Comparison of ENCODE assay signal across 26 mouse cellular contexts in the genomic region with DNA sequence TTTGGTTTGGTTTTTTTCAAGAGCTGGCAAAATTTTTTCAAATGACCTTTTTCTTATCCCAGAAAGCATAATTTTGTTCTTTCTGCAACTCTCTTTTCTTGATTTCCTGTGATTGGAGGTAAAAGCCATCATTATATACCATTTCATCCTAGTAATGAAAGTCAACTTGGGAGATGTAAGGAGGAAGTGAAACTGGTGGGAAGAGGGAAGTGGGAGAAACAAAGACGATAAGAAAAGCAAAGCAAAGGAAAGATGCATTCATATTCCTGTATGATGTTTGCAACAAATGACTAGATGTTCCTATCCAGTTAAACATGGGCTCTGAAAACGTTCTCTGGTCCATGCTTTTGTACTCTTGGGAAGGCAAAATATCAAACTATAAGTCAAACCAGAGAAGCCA. TPM values are rescaled to one million over a fixed set of nuclear protein-coding genes. Genes with fewer than 3 reads are reported as not detected.
DNase-seq lines count a peak whose midpoint lies in the region; ATAC-seq and TF ChIP-seq lines count a peak whose summit lies in the region.
"Had no signal": no experiment of that assay in that cellular context is flagged by ENCODE, and none has a peak within 500 bp of the region (broad histone marks: within the 10 kb centered on the region; RNA-seq: fewer than 3 reads in every experiment).

No protein-coding gene starts in this region.

- H3K27me3 ChIP-seq in CH12.LX (replicated peaks) = no peaks in the 10 kb centered on the region
- H3K27me3 ChIP-seq in limb, embryonic 10.5 days (ENCODE audit: low read depth, poor library complexity, severe bottlenecking) = no peaks in the 10 kb centered on the region
- H3K27me3 ChIP-seq: Patski had no signal

- no peak overlapping the region for H3K27ac ChIP-seq in CH12.LX (ENCODE audit: insufficient read depth, low read depth)
- H3K27ac ChIP-seq in left cerebral cortex, adult 2 months = no peak overlapping the region
- H3K27ac ChIP-seq in limb, embryonic 10.5 days = no peak overlapping the region

- in situ Hi-C loops in CH12.LX (cut with MboI; ENCODE audit: low pct_ligation_motif_present, low pct_unique_long_range_greater_than_20kb, low sequenced_read_pairs) = no loop called here

- TF ChIP-seq EP300 in CH12.LX (IDR thresholded peaks at IDR 0.05; ENCODE audit: low read length) = peak; percentile 89

- H3K9ac ChIP-seq in CH12.LX (ENCODE audit: insufficient read depth, low read depth) = no peak overlapping the region

- ATAC-seq in granulocyte monocyte progenitor cell, adult 5-6 weeks (replicated peaks; ENCODE audit: poor library complexity, severe bottlenecking) = peak; percentile 56
- peak; percentile 64 for ATAC-seq in megakaryocyte, adult 5-6 weeks (ENCODE audit: poor library complexity, severe bottlenecking)
- peak; percentile 42 for ATAC-seq in megakaryocyte progenitor cell, adult 5-6 weeks (replicated peaks; ENCODE audit: poor library complexity)
- ATAC-seq: activated CD4-positive, CD25-positive, alpha-beta regulatory T cell, adult 4 months; CD4-positive, CD25-positive, alpha-beta regulatory T cell, adult 4 months; Patski had no signal

- no peak for TF ChIP-seq POLR2A in CH12.LX (IDR thresholded peaks at IDR 0.05; ENCODE audit: low read depth, low read length)

- 67% methylated on average over 2 of the region's 2 CpGs for WGBS in limb, embryonic 10.5 days

- H3K36me3 ChIP-seq in CH12.LX (replicated peaks in 1 of 2; ENCODE audit: control insufficient read depth in 1 of 2, insufficient read depth in 1 of 2, low read length in 1 of 2) = peaks cover 2% of the 10 kb centered on the region in 2 experiments
- no peaks in the 10 kb centered on the region for H3K36me3 ChIP-seq in limb, embryonic 10.5 days
- H3K36me3 ChIP-seq: G1E had no signal

- no peak for TF ChIP-seq RAD21 in CH12.LX (IDR thresholded peaks at IDR 0.05; ENCODE audit: low read depth, low read length)

- H3K4me1 ChIP-seq in CH12.LX (ENCODE audit: control insufficient read depth in 1 of 2, insufficient read depth in 2 of 2) = peaks cover 6 to 11% of the 10 kb centered on the region in 2 experiments; a peak in 3 of 4 replicates
- H3K4me1 ChIP-seq in limb, embryonic 10.5 days = no peaks in the 10 kb centered on the region

- intact Hi-C loops in left cerebral cortex, postnatal 25 days (cut with DNase I) = no loop called here
- intact Hi-C loops in left cerebral cortex, adult 2 months (cut with DNase I) = no loop called here

- dilution Hi-C loops in CH12.LX (cut with MboI; ENCODE audit: extremely low pct_ligation_motif_present, extremely low pct_unique_long_range_greater_than_20kb, low sequenced_read_pairs) = no loop called here

- no peaks in the 10 kb centered on the region for H3K9me3 ChIP-seq in CH12.LX (replicated peaks; ENCODE audit: low read length)
- H3K9me3 ChIP-seq in limb, embryonic 10.5 days (replicated peaks) = no peaks in the 10 kb centered on the region
- H3K9me3 ChIP-seq: G1E had no signal

- no peak for DNase-seq in CH12.LX (ENCODE audit: extremely low read depth)
- no peak for DNase-seq in Muller cell, postnatal 12 days (ENCODE audit: inconsistent ontology term)
- no peak for DNase-seq in left cerebral cortex, postnatal 25 days (ENCODE audit: low spot score in 2 of 2)
- DNase-seq in left cerebral cortex, adult 2 months (ENCODE audit: extremely low spot score in 1 of 2, low spot score in 2 of 2) = no peak
- no peak for DNase-seq in limb, embryonic 10.5 days (ENCODE audit: low spot score)
- DNase-seq: adrenal gland, adult 2 months; adrenal gland, adult 8-10 months; adrenal gland, postnatal 10 days; adrenal gland, postnatal 14 days; adrenal gland, postnatal 25 days; adrenal gland, postnatal 36 days; B cell, adult 2 months; cerebellum, adult 11 months; cerebellum, adult 11-12 months; cerebellum, adult 18-20 months; cerebellum, adult 2 months had no signal

- H3K4me3 ChIP-seq in CH12.LX (replicated peaks in 1 of 3; ENCODE audit: low read depth in 2 of 3, low read length in 2 of 3, poor library complexity in 1 of 3) = no peak overlapping the region
- H3K4me3 ChIP-seq in left cerebral cortex, adult 2 months = no peak overlapping the region
- H3K4me3 ChIP-seq in limb, embryonic 10.5 days = no peak overlapping the region

- H3K79me2 ChIP-seq in CH12.LX (replicated peaks; ENCODE audit: control insufficient read depth, extremely low read depth, insufficient read depth, poor library complexity, severe bottlenecking) = no peaks in the 10 kb centered on the region

- H3K4me2 ChIP-seq in CH12.LX (ENCODE audit: insufficient read depth, low read depth, poor library complexity, severe bottlenecking) = no peak overlapping the region

- TF ChIP-seq CTCF in CH12.LX (conservative IDR thresholded peaks at IDR 0.05 in 1 of 2, IDR thresholded peaks at IDR 0.05 in 1 of 2; ENCODE audit: low read depth in 2 of 2, low read length in 2 of 2) = no peak
- TF ChIP-seq CTCF in left cerebral cortex, adult 2 months (IDR thresholded peaks at IDR 0.05) = no peak

TF ChIP-seq in CH12.LX, 34 proteins besides CTCF, POLR2A, EP300 and RAD21:
- TF ChIP-seq TCF12 (IDR thresholded peaks at IDR 0.05; ENCODE audit: low read depth, low read length) = no peak
- TF ChIP-seq E2F4 (IDR thresholded peaks at IDR 0.05; ENCODE audit: insufficient replicate concordance, low read depth, low read length) = no peak
- no peak for TF ChIP-seq PAX5 (IDR thresholded peaks at IDR 0.05; ENCODE audit: low read length)
- TF ChIP-seq UBTF (IDR thresholded peaks at IDR 0.05; ENCODE audit: low read depth, low read length) = no peak
- peak; percentile 80 for TF ChIP-seq IRF4 (IDR thresholded peaks at IDR 0.05; ENCODE audit: low read depth, low read length)
- no peak for TF ChIP-seq CHD2 (IDR thresholded peaks at IDR 0.05; ENCODE audit: low read length)
- no peak for TF ChIP-seq SMC3 (IDR thresholded peaks at IDR 0.05; ENCODE audit: low read depth, low read length)

RNA-seq across cellular contexts. Expression of a gene that starts 54.2 kb away (rescaled TPM):
- total RNA-seq in CH12.LX (2012; rRNA removed) (2.1 and 3.0 TPM in 2 replicates), CH12.LX (2014; rRNA removed) (5.9 and 6.5 TPM in 2 replicates)
- polyA plus RNA-seq in CH12.LX (2012; ENCODE audit: insufficient read length, low read depth) = 12.2 and 12.5 TPM in 2 replicates
- total RNA-seq in granulocyte monocyte progenitor cell, adult 5-6 weeks (2014; fragmentation: Nextera tagmentation) = not detected in 2 replicates
- total RNA-seq in granulocyte monocyte progenitor cell, adult 5-6 weeks (2017) = not detected in 2 replicates
- not detected in 2 replicates for total RNA-seq in megakaryocyte, adult 5-6 weeks (2015)
- not detected in 2 replicates for total RNA-seq in megakaryocyte, adult 5-6 weeks (2017)
- total RNA-seq in megakaryocyte progenitor cell, adult 5-6 weeks (2015) = not detected in 2 replicates
- total RNA-seq in megakaryocyte progenitor cell, adult 5-6 weeks (2017) = not detected in 2 replicates
- total RNA-seq in left cerebral cortex, postnatal 25 days (2021) = 1 to 10 TPM in 1 of 2 experiments, under 1 TPM in 1; 0.98 to 1.4 TPM
- total RNA-seq in left cerebral cortex, adult 2 months (2021) = 1 to 10 TPM in 1 of 2 experiments, under 1 TPM in 1; 0.77 to 1.7 TPM
- not detected in 2 replicates for polyA plus RNA-seq in limb, embryonic 10.5 days (2016; fragmentation: Nextera tagmentation; extraction: Ambion mirVana)
- total RNA-seq: adrenal gland, adult 18-20 months; G1E; MEL had no signal
- polyA plus RNA-seq: activated CD4-positive, CD25-positive, alpha-beta regulatory T cell, adult 4 months; adrenal gland, adult 2 months; C2C12; CD4-positive, CD25-positive, alpha-beta regulatory T cell, adult 4 months; G1E had no signal
